Mouse (Mus musculus): Measurements from ENCODE around the gene Slc35c1.
"Not testable (repeated sequence)": the region's sequence is repeated elsewhere in the genome, so short reads cannot be mapped to it uniquely, and the experiment has no call there.

The Slc35c1 gene

GRCm38 (mm10) chr2:92476580-92476979, 16.2 kb upstream of the Slc35c1 start:
- not testable (repeated sequence) for DNase-seq (ENCODE audit: low read depth, low spot score)

DNA sequence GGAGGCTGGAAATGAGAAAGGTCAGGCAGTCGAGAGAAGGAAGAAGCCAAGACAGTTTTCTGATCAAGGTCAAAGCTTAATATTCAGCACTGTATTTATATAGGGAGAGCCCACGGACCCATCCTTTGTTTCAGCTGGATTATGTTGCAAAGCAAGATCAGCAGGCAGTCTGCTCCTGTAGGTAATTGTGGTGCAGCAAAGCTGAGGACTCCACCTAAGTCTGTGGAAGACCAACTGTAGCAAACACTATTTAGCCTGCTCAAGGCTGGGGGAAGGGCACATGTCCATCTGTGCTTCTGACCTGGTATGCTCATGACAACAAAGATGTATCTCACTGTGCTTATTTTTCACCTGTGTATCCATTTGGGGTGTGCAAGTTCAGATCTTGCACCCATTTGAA, 15.4 kb upstream of the Slc35c1 start:
- DNase-seq (ENCODE audit: low read depth, low spot score), result no peak

GRCm38 (mm10) chr2:92474920-92475319, 14.6 kb upstream of the Slc35c1 start:
- DNase-seq (ENCODE audit: low read depth, low spot score), result no peak

- no peak for DNase-seq (ENCODE audit: low read depth, low spot score)
Observed at GRCm38 (mm10) chr2:92471886-92472670, 11.7 kb upstream of the Slc35c1 start.

GRCm38 (mm10) chr2:92464690-92465089, 4.4 kb upstream of the Slc35c1 start:
- DNase-seq (ENCODE audit: low read depth, low spot score), result no peak

DNA sequence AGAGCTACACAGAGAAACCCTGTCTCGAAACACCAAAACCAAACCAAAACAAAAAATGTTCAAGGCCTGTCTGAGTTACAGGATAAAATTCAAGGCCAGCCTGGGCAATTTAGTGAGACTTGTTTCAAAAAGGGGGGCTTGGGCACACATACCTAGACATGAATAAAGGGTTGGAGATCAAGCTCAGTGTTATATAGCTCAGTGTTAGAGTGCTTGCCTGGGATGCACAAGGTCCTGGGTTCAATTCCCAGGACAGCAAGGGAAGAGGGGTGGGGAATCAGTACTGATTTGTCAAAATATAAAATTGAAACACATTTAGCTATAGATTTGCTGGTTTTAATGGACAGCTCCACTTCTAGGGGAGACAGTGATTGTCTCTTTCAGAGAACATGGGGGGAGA, 877 bp upstream of the Slc35c1 start:
- no peak for DNase-seq (ENCODE audit: low read depth, low spot score)

DNA sequence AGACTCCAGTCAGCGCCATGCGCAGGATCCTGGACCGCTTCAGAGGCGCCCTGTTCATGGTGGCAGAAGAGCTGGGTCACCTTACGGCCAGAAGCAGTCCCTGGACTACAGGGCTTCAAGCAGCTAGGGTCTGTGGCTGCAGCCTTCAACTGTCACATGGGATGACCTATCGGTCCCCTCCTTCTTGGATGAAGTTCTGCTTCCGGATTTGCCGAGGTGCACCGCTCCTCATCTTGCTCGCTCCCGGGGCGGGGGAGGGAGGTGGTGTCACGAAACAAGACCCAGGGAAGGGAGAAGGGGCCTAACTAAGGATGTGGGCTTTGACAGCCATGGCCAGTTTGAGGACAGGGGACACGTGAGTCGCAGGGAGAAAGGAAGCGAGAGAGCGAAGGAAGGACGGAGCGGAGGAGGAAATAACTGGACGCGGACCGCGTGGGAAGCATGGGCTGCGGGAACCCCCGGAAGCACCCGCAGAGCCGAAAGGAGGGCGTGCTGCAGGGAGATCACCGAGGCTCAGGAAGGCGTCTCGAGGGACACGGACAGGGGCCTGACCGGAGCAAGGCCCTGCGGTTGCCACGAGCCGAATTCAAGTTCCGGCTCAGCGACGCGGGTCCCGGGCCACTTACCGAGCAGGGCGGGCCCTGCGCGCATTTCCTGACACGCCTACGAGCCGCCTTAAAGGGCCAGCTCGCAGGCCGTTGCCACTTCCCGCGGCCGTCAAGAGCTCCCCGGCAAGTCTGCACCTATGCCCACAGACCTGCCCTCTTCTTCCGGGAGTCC, 1.0 kb downstream of the Slc35c1 start:
- DNase-seq (ENCODE audit: low read depth, low spot score), result peak; percentile 76

DNA sequence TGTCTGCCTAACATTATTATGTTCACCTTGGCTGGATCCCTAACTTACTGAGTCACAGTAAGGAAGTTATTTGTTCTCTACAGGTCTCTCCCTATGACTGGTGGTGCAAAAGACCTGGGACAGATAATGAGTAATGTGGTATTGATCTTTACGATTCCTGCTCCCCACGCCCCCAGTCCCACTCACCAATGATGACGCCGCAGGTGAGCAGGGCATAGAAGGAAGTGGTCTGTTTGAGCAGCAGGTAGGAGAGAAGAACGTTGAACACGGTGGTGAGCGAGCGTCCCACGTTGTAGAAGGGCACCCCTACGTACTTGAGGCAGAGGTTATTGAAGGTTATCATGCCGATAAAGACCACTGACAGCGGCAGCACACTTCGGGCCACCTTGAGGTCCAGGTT, 1.9 kb downstream of the Slc35c1 start:
- DNase-seq (ENCODE audit: low read depth, low spot score), result no peak

DNA sequence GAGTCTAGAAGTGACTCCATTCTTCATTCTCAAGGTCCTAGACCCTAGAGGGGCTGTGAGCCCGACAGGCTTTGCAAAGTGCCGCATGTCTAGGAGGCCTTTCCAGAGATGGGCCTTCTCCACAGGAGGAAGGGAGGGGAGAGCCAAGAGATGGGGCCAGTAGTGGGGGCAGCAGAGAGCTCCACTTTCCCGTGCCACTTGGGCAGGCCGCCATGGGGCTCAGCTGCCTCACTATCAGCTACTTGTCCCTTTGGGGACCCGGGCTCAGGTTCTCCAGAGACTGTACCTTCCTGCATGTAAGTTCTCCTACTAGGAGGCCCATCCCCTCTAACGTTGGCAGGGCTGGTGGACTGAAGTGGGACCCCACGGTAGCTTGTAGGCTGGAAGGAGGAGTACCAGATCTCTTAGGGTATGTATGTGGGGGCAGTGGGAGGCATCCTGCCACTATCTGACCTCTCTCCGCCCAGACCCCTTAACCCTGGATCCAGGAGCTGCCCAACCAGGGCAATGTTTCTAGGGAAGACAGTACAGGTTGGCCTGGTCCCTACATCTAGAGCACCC, 3.3 kb downstream of the Slc35c1 start:
- no peak for DNase-seq (ENCODE audit: low read depth, low spot score)

GRCm38 (mm10) chr2:92455704-92456103, 4.6 kb downstream of the Slc35c1 start:
- DNase-seq (ENCODE audit: low read depth, low spot score), result no peak

GRCm38 (mm10) chr2:92454166-92454565, 6.2 kb downstream of the Slc35c1 start:
- no peak for DNase-seq (ENCODE audit: low read depth, low spot score)

GRCm38 (mm10) chr2:92451126-92451525, 9.2 kb downstream of the Slc35c1 start:
- DNase-seq (ENCODE audit: low read depth, low spot score), result no peak

DNA sequence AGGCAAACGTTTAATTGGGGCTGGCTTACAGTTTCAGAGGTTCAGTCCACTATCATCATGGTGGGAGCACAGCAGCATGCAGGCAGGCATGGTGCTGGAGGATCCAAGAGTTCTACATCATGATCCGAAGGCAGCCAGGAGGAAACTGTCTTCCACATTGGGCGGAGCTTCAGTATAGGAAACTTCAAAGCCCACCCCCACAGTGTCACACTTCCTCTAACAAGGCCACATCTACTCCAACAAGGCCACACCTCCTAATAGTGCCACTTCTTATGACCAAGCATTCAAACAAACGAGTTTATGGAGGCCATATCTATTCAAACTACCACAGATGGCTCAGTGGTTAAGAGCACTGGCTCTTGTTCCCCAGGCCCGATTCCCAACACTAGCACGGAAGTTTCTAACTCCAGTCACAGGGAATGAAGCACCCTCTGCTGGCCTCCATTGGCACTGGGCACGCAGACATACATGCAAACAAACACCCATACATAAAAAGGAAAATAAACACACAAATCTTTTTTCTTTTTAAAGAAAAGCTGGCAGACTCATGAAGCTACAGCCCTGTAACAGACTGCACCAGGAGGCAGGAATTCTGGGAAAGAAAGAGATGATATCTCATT, 13.1 kb downstream of the Slc35c1 start:
- DNase-seq (ENCODE audit: low read depth, low spot score), result no peak

DNA sequence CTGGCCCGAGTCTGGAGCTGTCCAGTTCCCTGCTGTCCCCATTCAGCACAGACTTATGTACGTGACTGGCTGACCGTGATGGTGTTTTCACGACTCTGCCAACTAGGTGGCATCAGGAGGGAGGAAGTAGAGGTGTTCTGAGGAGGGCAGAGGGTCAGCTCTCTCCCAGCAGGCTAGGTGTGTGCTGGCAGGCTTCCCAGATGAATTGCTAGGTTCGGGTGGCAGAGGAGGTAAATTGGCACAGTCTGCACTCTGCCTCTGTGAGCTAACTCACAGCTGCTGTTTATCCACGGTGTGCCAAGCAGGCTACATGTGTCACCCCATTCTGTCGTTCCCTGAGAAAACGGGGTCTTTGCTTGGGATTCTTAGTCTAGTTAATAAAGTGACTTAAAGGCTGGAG, 13.7 kb downstream of the Slc35c1 start:
- no peak for DNase-seq (ENCODE audit: low read depth, low spot score)

DNA sequence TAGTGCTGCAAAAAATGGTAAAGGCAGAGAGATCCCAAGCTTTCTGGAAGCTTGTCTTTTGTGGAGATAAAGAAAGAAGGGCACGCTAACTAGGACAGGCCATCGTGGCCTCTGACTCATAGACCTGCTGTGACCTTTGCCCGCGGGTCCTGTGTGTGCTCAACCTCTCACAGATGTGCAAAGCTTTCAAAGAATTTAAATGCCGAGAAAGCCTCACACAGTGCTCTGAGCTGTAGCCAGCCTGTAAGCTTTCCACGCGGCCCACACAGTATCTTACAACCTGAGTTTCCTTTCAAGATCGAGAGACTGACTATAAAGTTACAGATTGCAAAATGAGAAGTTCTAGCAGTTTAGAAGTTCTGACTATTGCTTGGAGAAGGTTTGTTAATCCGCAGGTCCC, 14.4 kb downstream of the Slc35c1 start:
- no peak for DNase-seq (ENCODE audit: low read depth, low spot score)

GRCm38 (mm10) chr2:92444376-92444775, 16.0 kb downstream of the Slc35c1 start:
- no peak for DNase-seq (ENCODE audit: low read depth, low spot score)

GRCm38 (mm10) chr2:92443313-92443712, 17.0 kb downstream of the Slc35c1 start:
- no peak for DNase-seq (ENCODE audit: low read depth, low spot score)

DNA sequence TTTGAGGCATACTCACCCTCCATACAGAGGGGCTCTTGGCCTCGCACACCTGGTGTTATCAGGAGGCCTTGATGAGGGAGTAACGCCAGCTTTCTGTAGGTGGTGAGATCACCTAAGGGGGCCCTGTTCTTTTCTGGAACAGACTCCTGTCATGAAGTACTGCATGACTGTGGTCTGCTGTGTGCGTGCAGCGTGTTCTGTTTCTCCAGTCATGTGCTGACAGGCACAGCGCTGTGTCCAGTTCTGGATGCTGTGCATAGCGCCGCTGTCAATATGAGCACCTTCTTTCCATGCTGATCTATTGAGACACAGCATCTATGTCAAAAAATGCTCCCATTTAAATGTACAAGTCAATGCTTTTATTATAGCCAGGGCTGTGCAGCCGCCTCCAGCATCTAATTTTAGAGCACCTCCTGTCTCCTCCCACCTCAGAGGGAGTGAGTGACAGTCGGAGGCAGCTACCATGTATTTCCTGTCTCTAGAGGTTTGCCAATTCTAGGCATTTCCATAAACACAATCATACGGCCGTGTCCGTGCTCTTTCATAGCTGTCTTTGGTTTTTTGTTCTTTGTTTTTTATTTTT, 17.8 kb downstream of the Slc35c1 start:
- DNase-seq (ENCODE audit: low read depth, low spot score), result no peak

- no peak for DNase-seq (ENCODE audit: low read depth, low spot score)
Observed at GRCm38 (mm10) chr2:92440432-92440831, 19.9 kb downstream of the Slc35c1 start.

GRCm38 (mm10) chr2:92438567-92438966, 21.8 kb downstream of the Slc35c1 start:
- no peak for DNase-seq (ENCODE audit: low read depth, low spot score)

- DNase-seq (ENCODE audit: low read depth, low spot score), result peak; percentile 97
Observed at GRCm38 (mm10) chr2:92437875-92438274, 22.5 kb downstream of the Slc35c1 start.

- DNase-seq (ENCODE audit: low read depth, low spot score), result no peak
Observed at GRCm38 (mm10) chr2:92437366-92437765, 23.0 kb downstream of the Slc35c1 start.

All from 3T3-L1 (cell line).